Mouse (Mus musculus) lung, postnatal 0 days (tissue): ENCODE data around the gene Nrp2. TPM values are rescaled to one million over a fixed set of nuclear protein-coding genes. Genes with fewer than 3 reads are reported as not detected.

Experiments used
- ATAC-seq: fragments of 200-750 bp; cut with Nextera tagmentation; 2 replicates; pipeline ENCODE4 v1.8.0; 2017; ENCODE audit warnings: moderate library complexity
- DNase-seq: peaks from one replicate; pipeline ENCODE4 v3.0.0-alpha.2; 2016; ENCODE audit warnings: low spot score
- H3K27ac ChIP-seq: fragments of 300-500 bp; sonication (generic); 2 replicates; pipeline ENCODE4 v1.5.1; 2014; ENCODE audit warnings: antibody characterized with exemption, mild to moderate bottlenecking, low read length, mixed read lengths
- H3K27me3 ChIP-seq: fragments of 300-500 bp; sonication (generic); replicated peaks from 2 replicates; pipeline ENCODE4 v1.6.1; 2014; ENCODE audit warnings: low read length, mixed read lengths; ENCODE audit not compliant: insufficient read depth
- H3K36me3 ChIP-seq: fragments of 300-500 bp; sonication (generic); 2 replicates; pipeline ENCODE4 v1.6.1; 2014; ENCODE audit warnings: low read length, mixed read lengths; ENCODE audit not compliant: insufficient read depth
- H3K4me1 ChIP-seq: fragments of 300-500 bp; sonication (generic); 2 replicates; pipeline ENCODE4 v1.6.1; 2014; ENCODE audit warnings: antibody characterized with exemption, low read depth, low read length, mixed read lengths; ENCODE audit not compliant: insufficient read depth
- H3K4me2 ChIP-seq: fragments of 300-500 bp; sonication (generic); replicated peaks from 2 replicates; pipeline ENCODE4 v1.6.1; 2014; ENCODE audit warnings: low read depth, mild to moderate bottlenecking, low read length, moderate library complexity, mixed read lengths
- H3K4me3 ChIP-seq: fragments of 300-500 bp; sonication (generic); 2 replicates; pipeline ENCODE4 v1.5.1; 2014; ENCODE audit warnings: low read depth, low read length
- H3K9ac ChIP-seq: fragments of 300-500 bp; sonication (generic); replicated peaks from 2 replicates; pipeline ENCODE4 v1.6.1; 2014; ENCODE audit warnings: low read depth, mild to moderate bottlenecking
- H3K9me3 ChIP-seq: fragments of 300-500 bp; sonication (generic); 2 replicates; pipeline ENCODE4 v1.6.1; 2016; ENCODE audit warnings: low read length, mixed read lengths
- CTCF ChIP-seq: IDR thresholded peaks from 2 replicates; pipeline ENCODE4 v1.5.1; 2016; ENCODE audit warnings: antibody characterized with exemption, mild to moderate bottlenecking
- EP300 ChIP-seq: IDR thresholded peaks from 2 replicates; pipeline ENCODE4 v1.6.1; 2016; ENCODE audit warnings: antibody characterized with exemption, mild to moderate bottlenecking, control low read depth
- WGBS: fragments of 180-500 bp; shearing (Covaris S2); extraction: QIAGEN DNeasy Blood & Tissue Kit; methylation state at CpG from one replicate; pipeline ENCODE4 v1.1.7; 2014; 5-methylcytosine and 5-hydroxymethylcytosine counted together
- polyA plus RNA-seq: library from polyadenylated mRNA; unstranded; fragments of >200 nt; fragmentation: Nextera tagmentation; extraction: Ambion mirVana; gene quantifications from 2 replicates; pipeline ENCODE4 v1.2.1, GENCODE M21; 2015

The Nrp2 gene
- polyA plus RNA-seq, 1 experiment from 2014 or later, result 14.0 TPM

- 0 out of 2 replicates have a peak, but pooled peaks cover 4% of the 10 kb centered on the region for H3K36me3 ChIP-seq
- no peak overlapping the region for H3K4me2 ChIP-seq
- H3K27me3 ChIP-seq, result no peaks in the 10 kb centered on the region
- H3K9ac ChIP-seq, result no peak overlapping the region
- DNase-seq (peak; percentile 86), ATAC-seq (peak; percentile 65)
- peaks cover 5% of the 10 kb centered on the region for H3K4me1 ChIP-seq
- H3K4me3 ChIP-seq, result no peak overlapping the region
- peak overlapping the region; percentile 81 for H3K27ac ChIP-seq
- TF ChIP-seq CTCF, result no peak
- TF ChIP-seq EP300, result peak; percentile 40
- no peaks in the 10 kb centered on the region for H3K9me3 ChIP-seq
- WGBS, result 42% methylated on average over 10 of the region's 10 CpGs
Measured at GRCm38 (mm10) chr1:62725032-62725678, 22.1 kb downstream of the Nrp2 start.

DNA sequence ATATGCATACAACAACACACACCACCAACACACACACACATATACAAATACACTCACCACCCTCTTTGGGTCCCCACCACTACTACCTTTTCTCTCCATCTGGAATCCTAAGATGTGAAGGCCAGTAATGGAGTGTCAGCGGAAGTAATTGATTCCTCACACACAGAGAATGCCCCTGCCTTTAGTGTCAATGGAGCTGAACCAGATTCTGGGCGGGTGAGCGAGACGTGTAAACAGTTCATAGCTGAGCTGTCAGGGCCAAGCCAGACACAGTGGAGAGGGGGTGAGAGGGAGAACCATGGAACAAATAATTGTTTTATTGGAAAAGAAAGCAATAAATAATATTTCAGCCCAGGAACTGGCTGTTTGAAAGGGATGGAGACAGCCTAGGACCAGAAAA lies 24.1 kb downstream of the Nrp2 start:
- DNase-seq, result no peak
- 41% methylated on average over 4 of the region's 4 CpGs for WGBS
- peaks cover 5% of the 10 kb centered on the region for H3K4me1 ChIP-seq
- no peak for ATAC-seq
- H3K36me3 ChIP-seq, result no peaks in the 10 kb centered on the region
- H3K27ac ChIP-seq, result no peak overlapping the region
- no peaks in the 10 kb centered on the region for H3K27me3 ChIP-seq
- H3K4me3 ChIP-seq, result no peak overlapping the region
- no peaks in the 10 kb centered on the region for H3K9me3 ChIP-seq
- no peak overlapping the region for H3K4me2 ChIP-seq
- no peak overlapping the region for H3K9ac ChIP-seq
- TF ChIP-seq EP300 (no peak), CTCF (no peak)

DNA sequence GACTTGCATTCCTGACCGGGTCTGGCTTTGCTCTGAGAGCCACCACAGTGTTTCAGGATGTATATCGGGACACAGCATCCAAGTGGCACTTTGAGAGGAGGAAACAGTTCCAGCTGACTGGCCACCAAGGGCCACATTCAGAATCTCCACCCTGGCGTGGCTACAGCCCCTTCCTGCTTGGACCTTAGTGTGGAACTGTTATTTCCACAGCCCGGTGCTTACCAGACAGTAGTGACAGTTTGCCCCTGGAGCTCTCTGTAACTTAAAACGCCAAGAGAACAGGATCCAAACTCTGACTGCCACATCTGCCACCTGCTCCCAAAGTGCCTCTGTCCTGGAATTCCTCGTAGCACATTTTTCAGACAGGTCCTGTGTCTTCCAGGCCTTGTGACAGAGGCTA lies 25.3 kb downstream of the Nrp2 start:
- H3K9me3 ChIP-seq, result no peaks in the 10 kb centered on the region
- peaks cover 5% of the 10 kb centered on the region for H3K4me1 ChIP-seq
- H3K9ac ChIP-seq, result no peak overlapping the region
- TF ChIP-seq CTCF (no peak), EP300 (no peak)
- H3K4me3 ChIP-seq, result no peak overlapping the region
- H3K36me3 ChIP-seq, result no peaks in the 10 kb centered on the region
- no peak overlapping the region for H3K27ac ChIP-seq
- WGBS, result 55% methylated on average over 6 of the region's 6 CpGs
- no peak for ATAC-seq
- H3K27me3 ChIP-seq, result no peaks in the 10 kb centered on the region
- DNase-seq, result no peak
- H3K4me2 ChIP-seq, result no peak overlapping the region

DNA sequence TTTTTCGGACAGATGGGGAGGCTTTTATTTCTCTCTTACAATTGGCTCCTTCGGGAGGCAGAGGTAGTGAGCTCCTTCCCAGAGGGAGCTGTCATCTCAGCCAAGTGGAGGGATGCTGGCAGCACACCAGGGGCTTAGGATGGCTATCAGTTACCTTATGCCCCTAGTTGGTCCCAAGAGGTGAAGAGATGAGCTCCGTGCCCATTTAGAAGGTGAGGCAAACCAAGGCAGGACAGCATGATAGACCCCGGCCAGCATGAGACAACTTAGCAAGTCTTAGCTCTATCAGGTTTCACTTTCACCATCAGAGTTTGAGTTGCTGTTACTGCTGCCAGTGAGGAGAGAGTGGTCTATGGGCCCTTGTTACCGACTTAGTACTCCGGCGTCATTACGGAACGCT lies 25.8 kb downstream of the Nrp2 start:
- Histone ChIP-seq H3K4me1 (peaks cover 5% of the 10 kb centered on the region), H3K27me3 (no peaks in the 10 kb centered on the region), H3K4me2 (no peak overlapping the region), H3K27ac (peak overlapping the region; percentile 11; the same call in 1 of the 2 replicates), H3K9ac (no peak overlapping the region), H3K9me3 (no peaks in the 10 kb centered on the region), H3K4me3 (no peak overlapping the region), H3K36me3 (no peaks in the 10 kb centered on the region)
- WGBS, result 70% methylated on average over 9 of the region's 9 CpGs
- DNase-seq, result no peak
- TF ChIP-seq EP300 (no peak), CTCF (no peak)
- no peak for ATAC-seq

DNA sequence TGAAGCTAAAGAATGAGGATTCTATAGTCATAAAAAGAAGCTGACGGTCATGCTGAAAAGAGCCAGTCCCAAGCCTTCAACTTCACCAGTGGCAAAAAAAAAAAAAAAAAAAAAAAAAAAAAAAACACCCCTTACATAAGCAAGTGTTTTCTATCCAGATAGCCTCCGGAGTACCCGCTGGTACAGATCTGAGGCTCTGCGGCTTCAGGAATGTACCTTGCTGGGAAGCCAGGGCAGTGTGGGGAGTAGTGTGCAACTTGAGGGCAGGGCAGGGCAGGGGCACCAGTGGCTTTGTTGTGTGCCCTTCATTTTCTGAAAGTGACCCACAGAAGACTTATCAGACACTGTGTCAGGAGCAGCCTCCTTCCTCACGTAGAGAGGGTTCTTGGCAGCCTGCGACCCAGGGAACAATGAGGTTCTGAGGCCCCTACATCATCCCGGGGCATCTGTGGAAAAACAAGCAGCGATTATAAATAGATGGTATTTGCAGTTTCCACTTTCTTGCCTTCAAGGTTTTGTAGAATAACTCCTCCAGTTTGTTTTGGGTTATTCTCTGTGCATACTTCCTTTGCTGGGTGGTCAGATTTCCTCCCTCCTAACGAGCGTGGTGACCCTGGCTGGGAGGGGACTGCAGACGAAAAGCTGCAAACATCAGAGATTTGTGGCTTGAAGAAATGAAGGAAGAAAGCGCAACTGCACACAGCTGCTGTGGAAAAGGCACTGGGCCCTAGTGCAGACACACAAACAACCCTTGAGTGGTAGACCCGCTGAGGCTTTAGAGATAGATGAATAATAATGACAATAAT lies 26.5 kb downstream of the Nrp2 start:
- ATAC-seq (no peak), DNase-seq (no peak)
- peaks cover 5% of the 10 kb centered on the region for H3K4me1 ChIP-seq
- no peak overlapping the region for H3K4me2 ChIP-seq
- H3K9ac ChIP-seq, result no peak overlapping the region
- H3K9me3 ChIP-seq, result no peaks in the 10 kb centered on the region
- WGBS, result 47% methylated on average over 13 of the region's 13 CpGs
- H3K27me3 ChIP-seq, result no peaks in the 10 kb centered on the region
- H3K4me3 ChIP-seq, result no peak overlapping the region
- no peaks in the 10 kb centered on the region for H3K36me3 ChIP-seq
- no peak for TF ChIP-seq CTCF
- no peak for TF ChIP-seq EP300
- peak overlapping the region; percentile 44; the same call in 1 of the 2 replicates for H3K27ac ChIP-seq

GRCm38 (mm10) chr1:62732036-62732435 lies 29.0 kb downstream of the Nrp2 start:
- no peak for DNase-seq
- H3K27me3 ChIP-seq, result no peaks in the 10 kb centered on the region
- H3K4me2 ChIP-seq, result no peak overlapping the region
- no peak overlapping the region for H3K4me3 ChIP-seq
- H3K4me1 ChIP-seq, result peaks cover 5% of the 10 kb centered on the region
- no peak for ATAC-seq
- H3K9me3 ChIP-seq, result no peaks in the 10 kb centered on the region
- no peaks in the 10 kb centered on the region for H3K36me3 ChIP-seq
- TF ChIP-seq CTCF, result no peak
- H3K9ac ChIP-seq, result no peak overlapping the region
- 71% methylated on average over 6 of the region's 6 CpGs for WGBS
- no peak overlapping the region for H3K27ac ChIP-seq
